Mouse (Mus musculus): ENCODE data around the gene Sv2c. TPM values are rescaled to one million over a fixed set of nuclear protein-coding genes. Genes with fewer than 3 reads are reported as not detected.

Gene Sv2c
- polyA plus RNA-seq, 1 experiment from 2014 or later: not detected

DNA sequence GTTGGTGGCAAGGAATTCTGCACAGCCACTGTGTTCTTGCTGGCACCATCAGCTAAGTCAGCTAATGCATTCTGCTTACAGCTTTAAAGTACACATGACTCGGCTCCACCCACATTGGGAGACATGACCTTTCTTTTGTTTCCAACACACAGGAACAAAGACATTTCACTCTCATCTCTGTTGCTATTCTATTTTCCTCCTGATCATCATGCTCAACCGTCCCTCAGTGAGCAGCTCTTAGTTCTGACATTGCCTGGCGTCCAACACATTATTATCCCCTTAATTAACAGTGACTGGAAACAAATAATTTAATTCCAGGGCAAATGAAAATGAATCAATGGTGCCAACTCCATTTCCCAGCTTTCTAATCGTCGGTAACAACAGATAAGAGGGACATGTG lies 87.0 kb downstream of the Sv2c start:
- TF ChIP-seq CTCF (IDR thresholded peaks at IDR 0.05): no peak
- ATAC-seq (no peak), DNase-seq (ENCODE audit: low read depth, low spot score) (no peak)
- CTCF ChIA-PET: interaction anchor here (1.1 kb wide), 1 partner anchor 12 kb away, joined by 3 read pairs; no protein-coding TSS in a partner anchor
- peaks cover 5% of the 10 kb centered on the region for H3K27me3 ChIP-seq
- in situ Hi-C loops (cut with MboI; ENCODE audit: low pct_unique_long_range_greater_than_20kb): loop anchor here (25.0 kb wide), 1 partner anchor 542 kb away; no protein-coding TSS in a partner anchor
- POLR2A ChIA-PET: no interaction called here

DNA sequence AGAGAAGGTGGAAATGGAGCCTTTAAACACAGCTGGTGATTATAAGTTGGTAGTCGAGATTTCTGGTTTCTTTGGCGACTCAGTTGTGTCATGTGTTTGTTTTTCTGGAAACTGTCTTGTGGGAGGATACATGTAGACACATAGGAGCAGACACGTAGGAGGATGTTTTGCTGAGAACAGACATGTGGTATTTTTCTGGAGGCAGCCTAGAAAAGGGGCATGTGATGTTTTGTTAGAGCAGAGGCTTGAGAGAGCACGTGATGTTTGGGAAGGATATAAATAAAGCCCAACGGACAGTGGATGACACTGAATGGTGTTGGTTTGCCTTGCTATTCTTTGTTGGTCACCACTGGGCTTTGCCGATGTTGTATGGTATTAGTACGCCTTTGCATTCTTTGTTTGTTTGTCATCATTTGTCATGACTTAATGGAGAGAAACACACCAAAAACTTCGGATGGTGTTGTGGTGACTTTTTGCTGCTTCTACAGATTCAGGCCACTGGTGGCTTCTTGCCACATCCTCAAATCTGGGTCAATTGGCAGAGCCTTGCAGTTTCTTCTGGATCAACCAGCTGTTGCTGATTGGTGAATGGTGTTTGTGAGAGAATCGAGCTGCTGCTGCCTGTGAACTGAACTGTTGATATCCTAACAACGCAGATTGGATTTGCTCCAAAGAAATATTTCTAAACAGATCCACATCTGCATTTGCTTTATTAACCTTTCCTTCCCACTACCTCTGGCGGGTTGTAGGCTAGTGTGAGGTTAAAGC lies 91.9 kb downstream of the Sv2c start:
- POLR2A ChIA-PET: no interaction called here
- ATAC-seq: no peak
- in situ Hi-C loops (cut with MboI; ENCODE audit: low pct_unique_long_range_greater_than_20kb): loop anchor here (25.0 kb wide), 1 partner anchor 547 kb away; no protein-coding TSS in a partner anchor
- DNase-seq (ENCODE audit: low read depth, low spot score): no peak
- CTCF ChIA-PET: no interaction called here
- TF ChIP-seq CTCF (IDR thresholded peaks at IDR 0.05): no peak
- no peaks in the 10 kb centered on the region for H3K27me3 ChIP-seq

- DNase-seq (ENCODE audit: low read depth, low spot score) (no peak), ATAC-seq (no peak)
- TF ChIP-seq CTCF (IDR thresholded peaks at IDR 0.05): no peak
- no peaks in the 10 kb centered on the region for H3K27me3 ChIP-seq
- in situ Hi-C loops (cut with MboI; ENCODE audit: low pct_unique_long_range_greater_than_20kb): loop anchor here (25.0 kb wide), 1 partner anchor 548 kb away; no protein-coding TSS in a partner anchor
- ChIA-PET POLR2A (no interaction called here), CTCF (no interaction called here)
Measured at GRCm38 (mm10) chr13:96039536-96039935, 92.8 kb downstream of the Sv2c start.

DNA sequence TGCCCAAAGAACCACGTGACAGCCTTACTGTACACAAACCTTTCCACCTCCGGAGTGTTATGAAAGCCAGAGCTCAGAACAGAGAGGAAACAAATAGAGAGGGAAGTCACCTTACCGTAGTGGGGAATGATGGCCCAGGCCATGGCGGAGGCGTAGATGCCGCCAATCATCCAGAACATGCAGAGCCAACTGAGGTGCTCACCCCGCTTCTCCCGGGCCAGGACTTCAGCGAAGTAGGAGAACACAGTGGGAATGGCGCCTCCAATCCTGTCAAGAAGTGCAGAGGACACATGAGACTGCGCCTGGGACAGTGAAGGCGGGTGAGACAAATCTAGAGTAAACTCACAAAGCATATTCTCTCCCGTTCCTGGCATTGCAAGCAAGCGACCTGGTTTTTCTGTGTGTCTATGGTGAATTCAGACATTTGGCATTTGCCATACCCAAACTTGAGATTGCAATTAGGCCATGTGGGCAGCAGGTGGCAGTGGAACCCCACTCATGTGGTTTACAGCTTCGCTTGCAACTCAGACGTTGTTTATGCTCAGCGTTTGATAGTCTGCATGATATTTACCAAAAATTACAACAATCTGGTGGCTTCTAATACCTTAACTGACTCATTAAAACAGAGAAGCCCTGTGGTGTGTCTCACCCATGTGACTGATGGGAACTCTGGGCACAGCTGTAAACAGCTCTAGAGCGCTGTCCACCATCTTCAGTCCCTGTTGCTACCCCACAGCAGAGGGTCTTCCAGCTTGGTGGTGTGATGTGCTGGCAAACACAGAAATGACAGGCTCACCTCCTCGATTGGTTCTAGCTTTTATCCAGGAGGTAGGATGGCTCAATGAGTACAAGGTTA lies 101.8 kb downstream of the Sv2c start:
- POLR2A ChIA-PET: no interaction called here
- no peaks in the 10 kb centered on the region for H3K27me3 ChIP-seq
- CTCF ChIA-PET: no interaction called here
- TF ChIP-seq CTCF (IDR thresholded peaks at IDR 0.05): peak; percentile 61
- no peak for ATAC-seq
- in situ Hi-C loops (cut with MboI; ENCODE audit: low pct_unique_long_range_greater_than_20kb): loop anchor here (25.0 kb wide), 1 partner anchor 557 kb away; no protein-coding TSS in a partner anchor
- no peak for DNase-seq (ENCODE audit: low read depth, low spot score)

GRCm38 (mm10) chr13:96023858-96024257 lies 108.5 kb downstream of the Sv2c start:
- DNase-seq (ENCODE audit: low read depth, low spot score) (no peak), ATAC-seq (no peak)
- no peak for TF ChIP-seq CTCF (IDR thresholded peaks at IDR 0.05)
- CTCF ChIA-PET: interaction anchor here (0.8 kb wide), 1 partner anchor 782 kb away, joined by 3 read pairs; no protein-coding TSS in a partner anchor
- no peaks in the 10 kb centered on the region for H3K27me3 ChIP-seq
- POLR2A ChIA-PET: no interaction called here
- in situ Hi-C loops (cut with MboI; ENCODE audit: low pct_unique_long_range_greater_than_20kb): loop anchor here (10.0 kb wide), 1 partner anchor 351 kb away; no protein-coding TSS in a partner anchor

- CTCF ChIA-PET: no interaction called here
- POLR2A ChIA-PET: no interaction called here
- DNase-seq (ENCODE audit: low read depth, low spot score) (no peak), ATAC-seq (no peak)
- in situ Hi-C loops (cut with MboI; ENCODE audit: low pct_unique_long_range_greater_than_20kb): no loop called here
- H3K27me3 ChIP-seq: no peaks in the 10 kb centered on the region
- TF ChIP-seq CTCF (IDR thresholded peaks at IDR 0.05): no peak
Measured at GRCm38 (mm10) chr13:96015516-96015915, 116.9 kb downstream of the Sv2c start.

- ChIA-PET CTCF (no interaction called here), POLR2A (no interaction called here)
- in situ Hi-C loops (cut with MboI; ENCODE audit: low pct_unique_long_range_greater_than_20kb): no loop called here
- no peak for DNase-seq (ENCODE audit: low read depth, low spot score)
- peak; percentile 21 for ATAC-seq
- no peaks in the 10 kb centered on the region for H3K27me3 ChIP-seq
- no peak for TF ChIP-seq CTCF (IDR thresholded peaks at IDR 0.05)
Measured at GRCm38 (mm10) chr13:96010861-96011511, 121.4 kb downstream of the Sv2c start.

- TF ChIP-seq CTCF (IDR thresholded peaks at IDR 0.05): no peak
- no peaks in the 10 kb centered on the region for H3K27me3 ChIP-seq
- DNase-seq (ENCODE audit: low read depth, low spot score): no peak
- ChIA-PET CTCF (no interaction called here), POLR2A (no interaction called here)
- no peak for ATAC-seq
- in situ Hi-C loops (cut with MboI; ENCODE audit: low pct_unique_long_range_greater_than_20kb): no loop called here
Measured at GRCm38 (mm10) chr13:96008975-96009374, 123.4 kb downstream of the Sv2c start.

- no peak for ATAC-seq
- TF ChIP-seq CTCF (IDR thresholded peaks at IDR 0.05): no peak
- H3K27me3 ChIP-seq: no peaks in the 10 kb centered on the region
- ChIA-PET CTCF (no interaction called here), POLR2A (no interaction called here)
- in situ Hi-C loops (cut with MboI; ENCODE audit: low pct_unique_long_range_greater_than_20kb): no loop called here
- DNase-seq (ENCODE audit: low read depth, low spot score): no peak
Measured at GRCm38 (mm10) chr13:96008154-96008553, 124.2 kb downstream of the Sv2c start.

- peaks cover 4% of the 10 kb centered on the region for H3K27me3 ChIP-seq
- ATAC-seq (no peak), DNase-seq (ENCODE audit: low read depth, low spot score) (no peak)
- in situ Hi-C loops (cut with MboI; ENCODE audit: low pct_unique_long_range_greater_than_20kb): no loop called here
- ChIA-PET CTCF (interaction anchor here (1.3 kb wide), 1 partner anchor 8 kb away, joined by 3 read pairs; no protein-coding TSS in a partner anchor), POLR2A (interaction anchor here (0.5 kb wide), 1 partner anchor 534 kb away, joined by 3 read pairs; no protein-coding TSS in a partner anchor)
- no peak for TF ChIP-seq CTCF (IDR thresholded peaks at IDR 0.05)
Measured at GRCm38 (mm10) chr13:96003539-96003938, 128.8 kb downstream of the Sv2c start.
